Mouse (Mus musculus): Measurements from ENCODE around the gene Polk. TPM values are rescaled to one million over a fixed set of nuclear protein-coding genes. Genes with fewer than 3 reads are reported as not detected.

Polk gene
- polyA plus RNA-seq, 1 experiment from 2014 or later: 7.6 TPM

- Histone ChIP-seq H3K4me1 (ENCODE audit: control insufficient read depth in 2 of 2, insufficient read depth in 2 of 2, low read length in 2 of 2) (no peaks in the 10 kb centered on the region), H3K27ac (replicated peaks in 1 of 2; ENCODE audit: control insufficient read depth in 1 of 2, insufficient read depth in 1 of 2, low read depth in 2 of 2, low read length in 2 of 2) (no peak overlapping the region), H3K27me3 (ENCODE audit: control insufficient read depth, insufficient read depth, low read length) (no peaks in the 10 kb centered on the region), H3K36me3 (ENCODE audit: control insufficient read depth, insufficient read depth, low read length) (peaks cover 18% of the 10 kb centered on the region), H3K4me3 (ENCODE audit: control insufficient read depth in 1 of 2, insufficient read depth in 1 of 2, low read depth in 1 of 2, low read length in 2 of 2) (no peak overlapping the region), H3K9ac (ENCODE audit: low read length) (no peak overlapping the region), H3K9me3 (ENCODE audit: control insufficient read depth, low read length) (no peaks in the 10 kb centered on the region), H3K4me2 (ENCODE audit: low read length) (no peak overlapping the region)
- no peak for ATAC-seq (ENCODE audit: insufficient number of reproducible peaks, insufficient read depth, low FRiP score, low read depth)
- 75% methylated on average over 2 of the region's 2 CpGs for WGBS
Measured at GRCm38 (mm10) chr13:96499891-96500290, 42.5 kb downstream of the Polk start.

GRCm38 (mm10) chr13:96496630-96497029 lies 45.7 kb downstream of the Polk start:
- peaks cover 16% of the 10 kb centered on the region for H3K36me3 ChIP-seq (ENCODE audit: control insufficient read depth, insufficient read depth, low read length)
- H3K4me2 ChIP-seq (ENCODE audit: low read length): no peak overlapping the region
- WGBS: 77% methylated on average over 8 of the region's 8 CpGs
- H3K27ac ChIP-seq (replicated peaks in 1 of 2; ENCODE audit: control insufficient read depth in 1 of 2, insufficient read depth in 1 of 2, low read depth in 2 of 2, low read length in 2 of 2): no peak overlapping the region
- no peak overlapping the region for H3K4me3 ChIP-seq (ENCODE audit: control insufficient read depth in 1 of 2, insufficient read depth in 1 of 2, low read depth in 1 of 2, low read length in 2 of 2)
- H3K9ac ChIP-seq (ENCODE audit: low read length): no peak overlapping the region
- H3K9me3 ChIP-seq (ENCODE audit: control insufficient read depth, low read length): no peaks in the 10 kb centered on the region
- no peak for ATAC-seq (ENCODE audit: insufficient number of reproducible peaks, insufficient read depth, low FRiP score, low read depth)
- no peaks in the 10 kb centered on the region for H3K4me1 ChIP-seq (ENCODE audit: control insufficient read depth in 2 of 2, insufficient read depth in 2 of 2, low read length in 2 of 2)
- H3K27me3 ChIP-seq (ENCODE audit: control insufficient read depth, insufficient read depth, low read length): no peaks in the 10 kb centered on the region

- Histone ChIP-seq H3K4me3 (ENCODE audit: control insufficient read depth in 1 of 2, insufficient read depth in 1 of 2, low read depth in 1 of 2, low read length in 2 of 2) (no peak within 1 kb of the TSS), H3K4me2 (ENCODE audit: low read length) (no peak within 1 kb of the TSS), H3K36me3 (ENCODE audit: control insufficient read depth, insufficient read depth, low read length) (peaks cover 32% of the 10 kb centered on the region), H3K27ac (replicated peaks in 1 of 2; ENCODE audit: control insufficient read depth in 1 of 2, insufficient read depth in 1 of 2, low read depth in 2 of 2, low read length in 2 of 2) (no peak within 1 kb of the TSS), H3K4me1 (ENCODE audit: control insufficient read depth in 2 of 2, insufficient read depth in 2 of 2, low read length in 2 of 2) (no peaks in the 10 kb centered on the region), H3K9me3 (ENCODE audit: control insufficient read depth, low read length) (peaks cover 3% of the 10 kb centered on the region; the same call in 1 of the 2 replicates), H3K9ac (ENCODE audit: low read length) (no peak within 1 kb of the TSS), H3K27me3 (ENCODE audit: control insufficient read depth, insufficient read depth, low read length) (no peaks in the 10 kb centered on the region)
- ATAC-seq (ENCODE audit: insufficient number of reproducible peaks, insufficient read depth, low FRiP score, low read depth): no peak
- WGBS: 90% methylated on average over 3 of the region's 3 CpGs
Measured at GRCm38 (mm10) chr13:96490433-96490832, 51.9 kb downstream of the Polk start, which contains the start of gene Gm17622. TSS of gene Gm17622 (plus strand) at chr13:96490733.

GRCm38 (mm10) chr13:96487968-96488367 lies 54.4 kb downstream of the Polk start:
- Histone ChIP-seq H3K9ac (ENCODE audit: low read length) (no peak overlapping the region), H3K4me3 (ENCODE audit: control insufficient read depth in 1 of 2, insufficient read depth in 1 of 2, low read depth in 1 of 2, low read length in 2 of 2) (no peak overlapping the region), H3K4me2 (ENCODE audit: low read length) (no peak overlapping the region), H3K27me3 (ENCODE audit: control insufficient read depth, insufficient read depth, low read length) (no peaks in the 10 kb centered on the region), H3K27ac (replicated peaks in 1 of 2; ENCODE audit: control insufficient read depth in 1 of 2, insufficient read depth in 1 of 2, low read depth in 2 of 2, low read length in 2 of 2) (no peak overlapping the region), H3K36me3 (ENCODE audit: control insufficient read depth, insufficient read depth, low read length) (peaks cover 46% of the 10 kb centered on the region), H3K4me1 (ENCODE audit: control insufficient read depth in 2 of 2, insufficient read depth in 2 of 2, low read length in 2 of 2) (no peaks in the 10 kb centered on the region), H3K9me3 (ENCODE audit: control insufficient read depth, low read length) (peaks cover 6% of the 10 kb centered on the region; the same call in 1 of the 2 replicates)
- WGBS: 86% methylated on average over 6 of the region's 6 CpGs
- ATAC-seq (ENCODE audit: insufficient number of reproducible peaks, insufficient read depth, low FRiP score, low read depth): no peak

GRCm38 (mm10) chr13:96487230-96487629 lies 55.1 kb downstream of the Polk start:
- H3K27me3 ChIP-seq (ENCODE audit: control insufficient read depth, insufficient read depth, low read length): no peaks in the 10 kb centered on the region
- no peaks in the 10 kb centered on the region for H3K4me1 ChIP-seq (ENCODE audit: control insufficient read depth in 2 of 2, insufficient read depth in 2 of 2, low read length in 2 of 2)
- H3K4me3 ChIP-seq (ENCODE audit: control insufficient read depth in 1 of 2, insufficient read depth in 1 of 2, low read depth in 1 of 2, low read length in 2 of 2): no peak overlapping the region
- no peak overlapping the region for H3K9ac ChIP-seq (ENCODE audit: low read length)
- peaks cover 6% of the 10 kb centered on the region; the same call in 1 of the 2 replicates for H3K9me3 ChIP-seq (ENCODE audit: control insufficient read depth, low read length)
- no peak for ATAC-seq (ENCODE audit: insufficient number of reproducible peaks, insufficient read depth, low FRiP score, low read depth)
- 70% methylated on average over 6 of the region's 6 CpGs for WGBS
- no peak overlapping the region for H3K4me2 ChIP-seq (ENCODE audit: low read length)
- peaks cover 48% of the 10 kb centered on the region for H3K36me3 ChIP-seq (ENCODE audit: control insufficient read depth, insufficient read depth, low read length)
- H3K27ac ChIP-seq (replicated peaks in 1 of 2; ENCODE audit: control insufficient read depth in 1 of 2, insufficient read depth in 1 of 2, low read depth in 2 of 2, low read length in 2 of 2): no peak overlapping the region

- no peak for ATAC-seq (ENCODE audit: insufficient number of reproducible peaks, insufficient read depth, low FRiP score, low read depth)
- H3K36me3 ChIP-seq (ENCODE audit: control insufficient read depth, insufficient read depth, low read length): peaks cover 20% of the 10 kb centered on the region
- H3K27ac ChIP-seq (replicated peaks in 1 of 2; ENCODE audit: control insufficient read depth in 1 of 2, insufficient read depth in 1 of 2, low read depth in 2 of 2, low read length in 2 of 2): no peak overlapping the region
- H3K4me1 ChIP-seq (ENCODE audit: control insufficient read depth in 2 of 2, insufficient read depth in 2 of 2, low read length in 2 of 2): no peaks in the 10 kb centered on the region
- no peak overlapping the region for H3K4me3 ChIP-seq (ENCODE audit: control insufficient read depth in 1 of 2, insufficient read depth in 1 of 2, low read depth in 1 of 2, low read length in 2 of 2)
- WGBS: 85% methylated on average over 1 of the region's 1 CpGs
- no peaks in the 10 kb centered on the region for H3K27me3 ChIP-seq (ENCODE audit: control insufficient read depth, insufficient read depth, low read length)
- no peaks in the 10 kb centered on the region for H3K9me3 ChIP-seq (ENCODE audit: control insufficient read depth, low read length)
- H3K9ac ChIP-seq (ENCODE audit: low read length): no peak overlapping the region
- no peak overlapping the region for H3K4me2 ChIP-seq (ENCODE audit: low read length)
Measured at GRCm38 (mm10) chr13:96478991-96479390, 63.4 kb downstream of the Polk start.

GRCm38 (mm10) chr13:96477226-96477625 lies 65.2 kb downstream of the Polk start:
- 80% methylated on average over 4 of the region's 4 CpGs for WGBS
- Histone ChIP-seq H3K9ac (ENCODE audit: low read length) (no peak overlapping the region), H3K4me2 (ENCODE audit: low read length) (no peak overlapping the region), H3K27me3 (ENCODE audit: control insufficient read depth, insufficient read depth, low read length) (no peaks in the 10 kb centered on the region), H3K4me3 (ENCODE audit: control insufficient read depth in 1 of 2, insufficient read depth in 1 of 2, low read depth in 1 of 2, low read length in 2 of 2) (no peak overlapping the region), H3K36me3 (ENCODE audit: control insufficient read depth, insufficient read depth, low read length) (peaks cover 9% of the 10 kb centered on the region; the same call in 1 of the 2 replicates), H3K27ac (replicated peaks in 1 of 2; ENCODE audit: control insufficient read depth in 1 of 2, insufficient read depth in 1 of 2, low read depth in 2 of 2, low read length in 2 of 2) (no peak overlapping the region), H3K4me1 (ENCODE audit: control insufficient read depth in 2 of 2, insufficient read depth in 2 of 2, low read length in 2 of 2) (no peaks in the 10 kb centered on the region), H3K9me3 (ENCODE audit: control insufficient read depth, low read length) (no peaks in the 10 kb centered on the region)
- ATAC-seq (ENCODE audit: insufficient number of reproducible peaks, insufficient read depth, low FRiP score, low read depth): no peak

- Histone ChIP-seq H3K4me2 (ENCODE audit: low read length) (no peak within 1 kb of the TSS), H3K36me3 (ENCODE audit: control insufficient read depth, insufficient read depth, low read length) (no peaks in the 10 kb centered on the region), H3K27me3 (ENCODE audit: control insufficient read depth, insufficient read depth, low read length) (no peaks in the 10 kb centered on the region), H3K27ac (replicated peaks in 1 of 2; ENCODE audit: control insufficient read depth in 1 of 2, insufficient read depth in 1 of 2, low read depth in 2 of 2, low read length in 2 of 2) (no peak within 1 kb of the TSS), H3K9me3 (ENCODE audit: control insufficient read depth, low read length) (no peaks in the 10 kb centered on the region), H3K4me1 (ENCODE audit: control insufficient read depth in 2 of 2, insufficient read depth in 2 of 2, low read length in 2 of 2) (no peaks in the 10 kb centered on the region), H3K4me3 (ENCODE audit: control insufficient read depth in 1 of 2, insufficient read depth in 1 of 2, low read depth in 1 of 2, low read length in 2 of 2) (no peak within 1 kb of the TSS), H3K9ac (ENCODE audit: low read length) (no peak within 1 kb of the TSS)
- ATAC-seq (ENCODE audit: insufficient number of reproducible peaks, insufficient read depth, low FRiP score, low read depth): no peak
- 85% methylated on average over 14 of the region's 14 CpGs for WGBS
Measured at GRCm38 (mm10) chr13:96470957-96471356, 71.4 kb downstream of the Polk start, which contains the start of gene Ankdd1b. TSS of gene Ankdd1b (minus strand) at chr13:96471198.
